Mouse (Mus musculus) intestine, postnatal 0 days (tissue): ENCODE data around the gene Sh3gl2. TPM values are rescaled to one million over a fixed set of nuclear protein-coding genes. Genes with fewer than 3 reads are reported as not detected.
A peak's percentile ranks its signal among the peaks of the same experiment; 100 is the strongest.

ENCODE experiments used
- ATAC-seq: fragments of 200-750 bp; cut with Nextera tagmentation; 2 replicates; pipeline ENCODE4 v1.8.0; 2017; ENCODE audit warnings: mild to moderate bottlenecking, moderate TSS enrichment, moderate library complexity
- H3K27ac ChIP-seq: fragments of 300-500 bp; sonication (generic); 2 replicates; pipeline ENCODE4 v1.5.1; 2014; ENCODE audit warnings: mild to moderate bottlenecking, low read depth, low read length, moderate library complexity
- H3K27me3 ChIP-seq: fragments of 300-500 bp; sonication (generic); replicated peaks from 2 replicates; pipeline ENCODE4 v1.6.1; 2014; ENCODE audit warnings: low read length, mixed read lengths; ENCODE audit not compliant: control insufficient read depth, insufficient read depth
- H3K36me3 ChIP-seq: fragments of 300-500 bp; sonication (generic); 2 replicates; pipeline ENCODE4 v1.6.1; 2014; ENCODE audit warnings: mild to moderate bottlenecking, moderate library complexity; ENCODE audit not compliant: control insufficient read depth, insufficient read depth
- H3K4me1 ChIP-seq: fragments of 300-500 bp; sonication (generic); replicated peaks from 2 replicates; pipeline ENCODE4 v1.6.1; 2014; ENCODE audit warnings: antibody characterized with exemption, low read length, mixed read lengths; ENCODE audit not compliant: control insufficient read depth, insufficient read depth
- H3K4me2 ChIP-seq: fragments of 300-500 bp; sonication (generic); replicated peaks from 2 replicates; pipeline ENCODE4 v1.6.1; 2014; ENCODE audit warnings: low read depth, mild to moderate bottlenecking, moderate library complexity
- H3K4me3 ChIP-seq: fragments of 300-500 bp; sonication (generic); 2 replicates; pipeline ENCODE4 v1.5.1; 2014; ENCODE audit warnings: low read depth, low read length
- H3K9ac ChIP-seq: fragments of 300-500 bp; sonication (generic); 2 replicates; pipeline ENCODE4 v1.6.1; 2014; ENCODE audit warnings: mild to moderate bottlenecking, low read depth, low read length
- H3K9me3 ChIP-seq: fragments of 300-500 bp; sonication (generic); 2 replicates; pipeline ENCODE4 v1.6.1; 2016; ENCODE audit warnings: mixed run types; ENCODE audit not compliant: control insufficient read depth
- CTCF ChIP-seq: sonication (generic); IDR thresholded peaks from 2 replicates; pipeline ENCODE4 v1.5.1; 2016; ENCODE audit warnings: low read depth, mild to moderate bottlenecking, control low read depth, antibody characterized with exemption, moderate library complexity
- WGBS: fragments of 180-500 bp; shearing (Covaris S2); extraction: QIAGEN DNeasy Blood & Tissue Kit; methylation state at CpG from one replicate; pipeline ENCODE4 v1.1.7; 2014; 5-methylcytosine and 5-hydroxymethylcytosine counted together
- polyA plus RNA-seq: library from polyadenylated mRNA; unstranded; fragments of >200 nt; fragmentation: Nextera tagmentation; extraction: Ambion mirVana; gene quantifications from 2 replicates; pipeline ENCODE4 v1.2.1, GENCODE M21; 2015

Sh3gl2 gene
- polyA plus RNA-seq, 1 experiment from 2014 or later, result 14.9 TPM

GRCm38 (mm10) chr4:85248673-85249072 lies 43.7 kb downstream of the Sh3gl2 start:
- Histone ChIP-seq H3K4me2 (0 out of 2 replicates have a peak overlapping the region, but pooled peaks have one; percentile 7), H3K9me3 (no peaks in the 10 kb centered on the region), H3K36me3 (no peaks in the 10 kb centered on the region), H3K9ac (no peak overlapping the region), H3K4me1 (0 out of 2 replicates have a peak, but pooled peaks cover 8% of the 10 kb centered on the region), H3K27me3 (no peaks in the 10 kb centered on the region), H3K27ac (no peak overlapping the region), H3K4me3 (no peak overlapping the region)
- no peak for TF ChIP-seq CTCF
- 43% methylated on average over 3 of the region's 3 CpGs for WGBS
- peak; percentile 45; the same call in 1 of the 2 replicates for ATAC-seq

GRCm38 (mm10) chr4:85250271-85250670 lies 45.3 kb downstream of the Sh3gl2 start:
- H3K4me2 ChIP-seq, result no peak overlapping the region
- H3K9me3 ChIP-seq, result no peaks in the 10 kb centered on the region
- TF ChIP-seq CTCF, result no peak
- no peak overlapping the region for H3K4me3 ChIP-seq
- 49% methylated on average over 2 of the region's 2 CpGs for WGBS
- no peak overlapping the region for H3K27ac ChIP-seq
- no peaks in the 10 kb centered on the region for H3K27me3 ChIP-seq
- H3K9ac ChIP-seq, result no peak overlapping the region
- H3K36me3 ChIP-seq, result no peaks in the 10 kb centered on the region
- ATAC-seq, result no peak
- 0 out of 2 replicates have a peak, but pooled peaks cover 8% of the 10 kb centered on the region for H3K4me1 ChIP-seq

- Histone ChIP-seq H3K9me3 (no peaks in the 10 kb centered on the region), H3K36me3 (no peaks in the 10 kb centered on the region), H3K27me3 (no peaks in the 10 kb centered on the region), H3K4me1 (0 out of 2 replicates have a peak, but pooled peaks cover 8% of the 10 kb centered on the region), H3K27ac (no peak overlapping the region), H3K9ac (no peak overlapping the region), H3K4me2 (no peak overlapping the region), H3K4me3 (no peak overlapping the region)
- no peak for TF ChIP-seq CTCF
- 76% methylated on average over 2 of the region's 2 CpGs for WGBS
- no peak for ATAC-seq
Observed at GRCm38 (mm10) chr4:85250786-85251185, 45.9 kb downstream of the Sh3gl2 start.

- TF ChIP-seq CTCF, result no peak
- no peak overlapping the region for H3K9ac ChIP-seq
- H3K36me3 ChIP-seq, result no peaks in the 10 kb centered on the region
- no peaks in the 10 kb centered on the region for H3K4me1 ChIP-seq
- no peaks in the 10 kb centered on the region for H3K9me3 ChIP-seq
- no peak overlapping the region for H3K27ac ChIP-seq
- ATAC-seq, result no peak
- no peak overlapping the region for H3K4me2 ChIP-seq
- no peak overlapping the region for H3K4me3 ChIP-seq
- no peaks in the 10 kb centered on the region for H3K27me3 ChIP-seq
- 93% methylated on average over 8 of the region's 8 CpGs for WGBS
Observed at GRCm38 (mm10) chr4:85255771-85256389, 51.0 kb downstream of the Sh3gl2 start.

- Histone ChIP-seq H3K4me2 (no peak overlapping the region), H3K9ac (no peak overlapping the region), H3K36me3 (no peaks in the 10 kb centered on the region), H3K27me3 (no peaks in the 10 kb centered on the region), H3K9me3 (no peaks in the 10 kb centered on the region), H3K27ac (no peak overlapping the region), H3K4me3 (no peak overlapping the region), H3K4me1 (no peaks in the 10 kb centered on the region)
- ATAC-seq, result no peak
- no peak for TF ChIP-seq CTCF
- WGBS, result 84% methylated on average over 5 of the region's 5 CpGs
Observed at GRCm38 (mm10) chr4:85256461-85257202, 51.7 kb downstream of the Sh3gl2 start.

GRCm38 (mm10) chr4:85257771-85258341 lies 52.9 kb downstream of the Sh3gl2 start:
- no peak for TF ChIP-seq CTCF
- no peak overlapping the region for H3K9ac ChIP-seq
- 84% methylated on average over 3 of the region's 4 CpGs for WGBS
- H3K36me3 ChIP-seq, result no peaks in the 10 kb centered on the region
- no peaks in the 10 kb centered on the region for H3K9me3 ChIP-seq
- ATAC-seq, result no peak
- H3K4me3 ChIP-seq, result no peak overlapping the region
- H3K4me2 ChIP-seq, result no peak overlapping the region
- H3K27me3 ChIP-seq, result no peaks in the 10 kb centered on the region
- no peaks in the 10 kb centered on the region for H3K4me1 ChIP-seq
- H3K27ac ChIP-seq, result no peak overlapping the region
